Mouse (Mus musculus) frontal cortex, adult (tissue): Measurements from ENCODE around the gene Bcl11b.

ENCODE experiments used
- ATAC-seq: cut with Nextera tagmentation; 2 replicates; pipeline ENCODE4 v1.9.2; 2017; ENCODE audit warnings: mild to moderate bottlenecking, moderate library complexity, mixed read lengths; ENCODE audit not compliant: low TSS enrichment

The Bcl11b gene

GRCm38 (mm10) chr12:107934831-107935437 lies 68.5 kb downstream of the Bcl11b start:
- ATAC-seq, result 0 out of 2 replicates have a peak, but pooled peaks have one; percentile 25

DNA sequence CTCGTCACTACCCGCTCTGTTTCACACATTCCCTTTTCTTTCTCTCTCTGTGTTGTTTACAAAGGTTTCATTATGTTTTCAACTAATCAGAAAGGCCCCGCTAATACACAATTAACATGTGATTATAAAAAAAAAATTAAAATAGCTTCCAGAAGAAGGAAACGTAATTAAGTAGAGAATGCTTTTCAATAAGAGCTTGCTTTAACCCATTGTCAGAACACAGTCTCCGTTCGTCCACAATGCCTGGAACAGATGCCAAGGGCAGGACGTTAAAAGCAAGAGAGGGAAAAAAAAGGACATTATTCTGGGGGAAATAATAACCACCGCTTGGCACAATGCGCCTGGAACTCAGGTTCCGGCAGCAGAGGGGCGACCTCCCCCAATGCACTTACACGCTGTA lies 71.3 kb downstream of the Bcl11b start:
- no peak for ATAC-seq

DNA sequence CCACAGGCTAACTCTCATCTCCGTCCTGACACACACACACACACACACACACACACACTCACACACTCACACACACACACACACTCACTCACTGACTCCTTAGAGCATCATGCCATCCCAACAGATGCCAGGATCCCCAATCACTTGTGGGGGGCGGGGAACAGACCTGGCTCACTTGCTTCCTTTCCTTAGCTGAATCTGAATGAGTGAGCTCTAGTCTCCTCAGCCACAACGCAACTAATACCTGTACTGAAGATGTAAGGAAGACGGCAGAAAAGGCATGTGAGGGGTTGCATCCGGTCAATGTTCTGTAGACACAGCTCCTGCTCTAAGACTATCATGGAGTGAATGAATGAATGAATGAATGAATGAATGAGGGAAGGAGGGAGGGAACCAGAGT lies 71.9 kb downstream of the Bcl11b start:
- ATAC-seq, result no peak

- ATAC-seq, result peak; percentile 43
Observed at GRCm38 (mm10) chr12:107930611-107931350, 72.6 kb downstream of the Bcl11b start.

DNA sequence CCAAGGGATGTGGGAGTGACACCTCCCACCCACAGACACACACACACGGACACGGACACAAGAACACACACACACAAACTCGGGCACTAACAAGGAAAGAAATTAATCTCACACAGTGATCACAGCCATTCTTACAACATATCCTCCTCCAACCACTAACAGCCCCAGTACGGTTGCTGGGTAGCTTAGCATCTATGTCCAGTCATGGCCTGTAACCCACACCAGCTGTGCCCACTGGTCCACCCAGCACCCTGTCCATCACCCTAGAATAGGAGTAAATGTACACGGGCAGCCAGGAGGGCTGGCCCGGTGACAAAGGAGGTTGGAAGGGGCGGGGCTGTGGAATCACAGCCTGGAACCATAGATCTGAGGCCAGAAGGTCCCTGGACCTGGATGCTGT lies 74.5 kb downstream of the Bcl11b start:
- no peak for ATAC-seq

DNA sequence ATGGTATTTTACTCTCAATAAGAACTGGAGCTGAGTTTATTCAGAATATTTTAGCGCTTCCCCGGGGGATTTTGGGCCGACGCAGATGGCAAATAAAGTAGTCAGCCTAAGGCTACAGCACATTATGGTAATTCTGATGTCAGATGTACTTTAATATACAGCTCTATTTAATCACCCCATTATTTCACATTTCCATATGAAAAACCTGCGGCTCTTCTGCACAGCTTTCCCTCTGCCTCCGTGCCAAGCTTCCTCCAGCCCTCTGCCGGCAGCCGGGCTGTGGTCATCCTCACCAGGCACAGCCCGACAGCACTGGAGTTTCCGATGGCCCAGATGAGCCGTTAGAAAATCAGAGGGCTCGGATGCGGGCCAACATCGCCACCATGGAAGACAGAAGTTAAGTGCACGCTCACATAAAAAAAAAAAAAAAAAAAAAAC lies 74.9 kb downstream of the Bcl11b start:
- ATAC-seq, result 0 out of 2 replicates have a peak, but pooled peaks have one; percentile 11

DNA sequence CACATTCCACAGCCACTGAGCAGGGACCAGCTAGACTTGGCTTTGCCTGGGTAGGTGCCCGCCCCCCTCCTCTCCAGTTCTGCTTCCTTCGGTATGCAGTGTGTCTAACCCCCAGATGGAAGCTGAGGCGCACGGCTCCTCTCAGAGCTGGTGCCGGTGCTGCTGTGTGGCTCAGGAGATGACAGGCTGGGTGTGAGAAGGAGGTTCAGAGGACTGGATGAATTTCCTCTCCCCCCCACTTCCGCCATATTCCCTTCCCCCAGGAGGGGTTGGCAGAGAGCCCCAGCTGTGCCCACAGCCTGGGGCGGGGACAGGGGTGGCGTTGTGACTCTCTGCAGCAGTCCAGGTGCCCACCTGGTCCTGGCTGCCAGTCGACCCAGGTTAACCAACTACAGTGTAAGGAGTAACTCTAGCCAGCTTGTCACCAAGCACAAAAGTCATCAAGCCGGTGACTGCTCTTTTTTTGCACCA lies 75.4 kb downstream of the Bcl11b start:
- ATAC-seq, result peak; percentile 68

GRCm38 (mm10) chr12:107926074-107926855 lies 77.1 kb downstream of the Bcl11b start:
- no peak for ATAC-seq

DNA sequence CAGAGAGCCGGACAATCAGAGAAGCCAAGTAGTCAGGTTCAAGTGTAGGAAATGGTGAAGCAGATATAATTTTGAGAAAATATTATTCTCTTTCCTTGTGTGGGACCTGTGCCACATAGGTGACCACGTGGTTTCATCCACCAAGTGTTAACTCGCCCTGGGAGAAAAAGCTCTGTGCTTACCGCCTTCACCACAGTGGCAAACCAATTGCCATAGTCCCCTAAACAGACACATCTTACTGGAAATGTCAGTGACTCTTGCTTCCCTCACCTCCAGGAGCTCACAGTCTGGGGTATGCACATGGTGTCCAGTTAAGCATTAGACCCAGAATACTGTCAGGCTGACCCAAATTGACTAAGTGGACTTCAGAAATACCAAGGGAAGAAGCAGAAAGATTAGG lies 78.7 kb downstream of the Bcl11b start:
- ATAC-seq, result no peak

GRCm38 (mm10) chr12:107923963-107924362 lies 79.4 kb downstream of the Bcl11b start:
- no peak for ATAC-seq

DNA sequence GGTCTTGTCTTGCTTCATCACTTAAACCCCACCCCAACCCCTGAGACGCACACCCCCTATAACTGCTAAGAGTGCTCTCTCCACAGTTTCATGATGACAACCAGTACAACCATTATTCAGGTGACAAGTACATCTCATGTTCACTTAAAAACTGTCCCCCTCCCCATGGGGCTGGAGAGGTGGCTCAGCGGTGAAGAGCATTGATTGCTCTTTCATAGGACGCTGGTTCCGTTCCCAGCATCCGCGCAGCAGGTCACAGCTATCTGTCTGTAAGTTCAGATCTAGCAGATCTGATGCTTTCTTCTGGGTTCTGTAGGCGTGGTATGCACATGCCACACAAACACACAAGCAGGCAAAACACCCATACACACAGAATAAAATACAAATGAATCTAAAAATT lies 81.2 kb downstream of the Bcl11b start:
- no peak for ATAC-seq

DNA sequence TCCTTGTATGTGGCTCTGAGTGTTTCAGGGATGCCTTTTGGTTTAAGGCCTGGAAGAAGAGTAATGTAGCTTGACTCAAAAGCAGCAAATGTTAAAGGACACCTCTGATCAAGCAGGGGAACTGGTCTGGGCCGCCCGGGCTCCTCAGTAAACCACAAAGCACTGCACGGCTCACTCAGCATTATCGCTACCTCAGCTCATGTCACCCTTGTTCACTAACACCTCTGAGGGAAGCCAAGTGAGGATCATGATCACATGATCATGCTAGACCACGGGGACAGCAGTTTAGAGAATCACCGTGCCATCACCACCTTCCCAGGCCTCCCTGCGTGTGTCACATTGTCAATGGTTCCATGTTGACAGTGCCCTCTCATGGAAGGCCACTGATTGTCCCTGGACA lies 81.8 kb downstream of the Bcl11b start:
- no peak for ATAC-seq

DNA sequence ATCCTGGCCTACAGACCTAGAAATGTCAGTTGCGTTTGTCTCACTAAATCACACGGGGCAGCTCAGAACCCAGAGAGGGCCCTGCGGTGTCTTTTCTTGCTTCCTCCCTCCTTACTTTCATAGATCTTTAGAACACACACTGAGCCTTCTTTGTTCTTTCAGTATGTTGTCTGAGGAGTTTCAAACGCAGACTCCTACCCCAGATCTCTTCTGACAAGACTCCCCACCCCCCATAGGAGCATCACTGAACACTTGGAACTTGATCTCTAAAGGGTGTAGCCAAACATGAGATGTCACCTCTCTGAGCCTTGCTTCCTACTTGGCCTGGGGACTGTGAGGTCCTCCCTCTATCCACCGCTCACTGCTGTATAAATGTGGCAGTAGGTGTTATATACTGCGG lies 82.2 kb downstream of the Bcl11b start:
- ATAC-seq, result no peak

- ATAC-seq, result peak; percentile 60
Observed at GRCm38 (mm10) chr12:107920716-107921115, 82.7 kb downstream of the Bcl11b start.

- no peak for ATAC-seq
Observed at GRCm38 (mm10) chr12:107920076-107920475, 83.3 kb downstream of the Bcl11b start.

DNA sequence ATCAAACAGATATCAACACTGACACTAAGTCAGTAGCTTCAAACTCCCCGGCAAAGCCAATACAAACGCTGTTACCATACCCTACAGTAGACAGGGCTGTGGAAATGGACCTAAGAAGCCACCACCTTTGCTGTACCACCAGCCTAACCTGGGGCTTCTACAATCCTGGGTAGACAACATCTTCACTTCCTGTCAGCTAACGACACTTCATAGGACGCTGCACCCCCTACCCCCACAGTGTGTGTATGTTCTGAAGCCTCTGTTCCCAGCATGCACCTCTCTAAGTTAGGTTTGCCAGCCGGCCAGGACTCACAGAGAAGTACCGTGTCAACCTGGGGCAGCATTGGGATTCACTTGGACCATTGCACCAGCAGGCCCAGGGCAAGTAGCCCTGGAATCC lies 84.6 kb downstream of the Bcl11b start:
- ATAC-seq, result no peak

DNA sequence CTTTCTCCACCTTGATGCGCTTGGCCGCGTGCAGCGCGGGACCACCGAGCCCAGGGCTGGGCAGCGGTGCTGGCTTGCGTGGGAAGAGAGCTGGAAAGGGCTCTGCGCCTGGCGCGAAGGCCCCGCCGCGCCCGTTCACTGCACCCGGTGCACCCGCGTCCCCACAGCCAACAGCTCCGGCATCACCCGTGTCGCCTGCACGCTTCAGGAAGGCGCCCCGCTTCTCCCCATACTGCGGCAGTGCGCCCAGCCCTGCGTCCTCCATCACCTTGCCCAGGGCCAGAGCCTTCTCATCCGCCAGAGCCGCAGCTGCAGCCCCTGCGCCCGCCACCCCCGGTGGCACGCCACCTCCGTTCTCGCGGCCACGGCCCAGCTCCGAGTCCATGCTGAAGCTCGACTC lies 87.4 kb downstream of the Bcl11b start:
- no peak for ATAC-seq

GRCm38 (mm10) chr12:107915396-107915795 lies 88.0 kb downstream of the Bcl11b start:
- ATAC-seq, result no peak

DNA sequence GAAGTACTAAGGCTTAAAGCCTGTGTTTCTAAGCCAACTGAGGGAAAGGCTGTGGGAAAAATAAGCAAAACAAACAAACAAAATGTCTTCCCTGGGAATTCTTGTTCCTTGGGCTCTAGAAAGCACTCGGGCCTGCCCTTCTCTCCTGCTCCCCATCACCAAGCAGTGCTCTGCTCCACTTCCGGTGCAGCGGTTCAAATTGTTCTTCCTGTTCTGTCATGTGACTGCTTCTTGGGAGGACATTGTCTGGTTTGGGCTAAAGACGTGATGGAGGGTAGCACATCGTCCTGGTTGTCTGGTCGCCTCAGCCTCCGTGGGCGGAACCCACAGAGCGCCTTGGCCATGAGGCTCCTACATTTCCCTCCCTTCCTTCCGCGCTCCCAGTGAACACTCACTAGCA lies 94.6 kb downstream of the Bcl11b start:
- no peak for ATAC-seq

GRCm38 (mm10) chr12:107905333-107905732 lies 98.1 kb downstream of the Bcl11b start:
- ATAC-seq, result no peak

DNA sequence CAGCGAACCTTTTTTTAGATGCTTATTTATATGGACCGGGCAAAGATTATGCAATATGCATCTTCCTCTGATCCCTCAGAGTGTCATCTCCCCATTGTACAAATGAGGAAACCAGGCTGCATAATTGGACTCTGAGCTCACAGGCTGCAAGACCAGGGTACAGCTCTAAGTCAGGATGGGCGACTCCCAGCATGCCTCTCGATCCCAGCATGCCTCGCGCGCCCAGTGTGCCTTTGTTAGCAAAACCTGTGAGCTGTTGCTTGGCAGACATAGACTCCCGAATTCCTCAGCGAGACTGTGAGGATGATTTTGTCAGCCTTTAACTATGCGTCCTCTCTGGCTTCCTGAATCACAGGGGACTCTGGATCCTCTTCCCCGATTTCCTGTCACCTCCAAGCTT lies 98.9 kb downstream of the Bcl11b start:
- ATAC-seq, result peak; percentile 76

DNA sequence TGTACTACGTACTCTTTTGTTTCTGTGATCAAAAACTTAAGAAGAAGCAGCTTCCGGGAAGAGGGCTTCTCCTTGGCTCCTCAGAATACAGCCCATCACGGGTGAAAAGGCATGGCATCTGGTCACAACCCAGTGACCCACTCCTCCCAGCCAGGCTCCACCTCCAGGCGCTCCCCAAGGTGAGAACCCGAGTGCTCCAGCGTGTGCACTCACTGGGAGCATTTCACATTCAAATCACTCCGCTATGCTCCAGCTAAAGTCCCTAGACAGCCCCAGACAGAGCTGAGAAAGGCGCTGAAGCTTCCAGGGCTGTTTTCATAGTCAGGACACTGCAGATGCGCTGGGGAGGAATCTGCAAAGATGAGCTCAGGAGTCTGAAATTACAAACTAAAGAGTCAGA lies 99.5 kb downstream of the Bcl11b start:
- ATAC-seq, result peak; percentile 79

DNA sequence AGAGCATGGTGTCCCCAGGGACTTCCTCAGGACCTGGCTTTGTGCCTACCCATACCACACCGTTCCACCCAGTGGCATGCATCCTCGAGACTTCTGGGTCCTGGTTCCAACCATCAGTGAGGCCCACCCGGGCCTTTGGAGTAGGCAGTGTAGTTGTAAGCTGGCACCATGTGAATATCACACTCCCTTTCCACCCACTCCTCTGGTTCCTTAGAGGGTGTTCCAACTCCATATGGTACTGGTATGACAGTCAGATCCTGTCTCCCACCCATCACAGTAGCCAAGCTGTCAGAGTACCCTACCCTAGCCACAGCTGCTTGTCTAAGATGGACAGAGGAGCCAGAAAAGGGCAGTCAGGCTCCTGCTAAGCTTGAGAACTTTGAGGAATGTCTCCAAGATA lies 112.0 kb downstream of the Bcl11b start:
- peak; percentile 89 for ATAC-seq
